Mouse (Mus musculus) neutrophil, adult 83 days (primary cell): ENCODE results near the gene Nmnat2. TPM values are rescaled to one million over a fixed set of nuclear protein-coding genes. Genes with fewer than 3 reads are reported as not detected.

Experiments used
- total RNA-seq, 2 experiments: library from RNA; stranded (reverse); gene quantifications; one replicate each; pipeline ENCODE4 v1.2.4; 2023

The Nmnat2 gene
- total RNA-seq, result not detected

DNA sequence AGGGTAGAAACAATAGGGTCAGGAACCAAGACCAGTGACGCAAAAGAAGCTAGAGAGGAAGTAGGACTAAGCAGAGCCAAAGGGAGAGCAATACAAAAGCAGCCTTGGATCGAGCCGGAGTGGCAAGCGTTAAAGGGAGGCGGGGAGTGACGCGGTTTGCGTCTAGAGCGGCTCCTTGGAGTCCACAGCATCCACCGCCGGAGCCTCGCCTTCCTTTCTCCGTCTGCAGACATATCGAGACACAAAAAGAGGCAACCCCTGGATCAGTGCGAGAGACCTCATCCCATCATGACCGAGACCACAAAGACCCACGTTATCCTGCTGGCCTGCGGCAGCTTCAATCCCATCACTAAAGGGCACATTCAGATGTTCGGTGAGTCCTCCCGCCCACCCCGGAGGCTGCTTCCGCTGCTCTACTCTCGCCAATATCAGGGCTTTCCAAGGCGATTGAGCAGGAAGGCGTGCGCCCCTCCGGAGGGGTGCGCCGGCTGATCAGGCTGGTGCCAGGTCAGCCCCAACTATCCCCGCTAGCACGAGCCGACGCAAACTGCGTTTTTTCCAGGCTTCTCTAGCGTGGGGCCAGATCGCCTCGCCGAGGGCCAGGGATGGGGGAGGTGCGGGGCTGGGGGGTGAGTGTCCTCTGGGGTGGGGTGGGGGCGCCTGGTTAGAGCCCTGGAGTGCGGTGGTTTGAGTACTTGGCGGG lies at the start of gene Nmnat2:
Nmnat2 (plus strand) TSS at position 173 of the 703 bp plus-strand sequence.

Other genes with a start within 250 kb of the Nmnat2 start
- gene Apobec4, start 204.4 kb upstream of the Nmnat2 start, total RNA-seq, result not detected
- gene Rgl1, start 188.6 kb upstream of the Nmnat2 start, total RNA-seq, result 1 to 10 TPM; 1.5 to 2.3 TPM
- gene Arpc5, start 188.5 kb upstream of the Nmnat2 start, total RNA-seq, result 100 to 1,000 TPM; 449 to 481 TPM
- gene Ncf2, start 154.8 kb upstream of the Nmnat2 start, total RNA-seq, result 1,000 to 10,000 TPM in 1 of 2 experiments, 100 to 1,000 TPM in 1; 996 to 1,022 TPM
- 10 to 100 TPM; 54.9 to 57.9 TPM for gene Smg7, start 52.3 kb upstream of the Nmnat2 start, total RNA-seq
- not detected for gene Lamc2, start 231.5 kb downstream of the Nmnat2 start, total RNA-seq